ENCODE assay signal across 8 mouse cellular contexts in genomic region chr3:52105156-52105555, GRCm38 (mm10). TPM values are rescaled to one million over a fixed set of nuclear protein-coding genes. Genes with fewer than 3 reads are reported as not detected.
DNase-seq lines count a peak whose midpoint lies in the region; ATAC-seq and TF ChIP-seq lines count a peak whose summit lies in the region.

No protein-coding gene starts in this region.

- TF ChIP-seq CTCF in heart, adult 2 months (IDR thresholded peaks at IDR 0.05), result no peak
- TF ChIP-seq CTCF in lung, postnatal 0 days (IDR thresholded peaks at IDR 0.05), result no peak

- no peak for DNase-seq in heart, adult 2 months
- no peak for DNase-seq in heart, postnatal 4 days
- peak; percentile 33 for DNase-seq in urinary bladder, adult 2 months (ENCODE audit: low spot score)
- DNase-seq in urinary bladder, postnatal 14 days (ENCODE audit: low spot score), result no peak
- peak; percentile 73 for DNase-seq in hindbrain, embryonic 14.5 days (ENCODE audit: low spot score)
- DNase-seq in lung, postnatal 0 days (ENCODE audit: low spot score), result peak; percentile 75
- peak; percentile 10 for DNase-seq in telencephalon, adult 2 months (ENCODE audit: low read depth, low spot score)
- DNase-seq in cerebellum, postnatal 36 days, result no peak

- TF ChIP-seq POLR2A in heart, adult 2 months (IDR thresholded peaks at IDR 0.05; ENCODE audit: insufficient read depth, low read depth, low read length), result no peak

- 2% methylated on average over 19 of the region's 20 CpGs for WGBS in heart, adult 2 months
- WGBS in hindbrain, embryonic 14.5 days, result 2% methylated on average over 18 of the region's 20 CpGs
- WGBS in lung, postnatal 0 days, result under 1% methylated on average over 18 of the region's 20 CpGs

- intact Hi-C loops in heart, adult 2 months (cut with DNase I), result loop anchor here (2.0 kb wide), 1 partner anchor 94 kb away; no protein-coding TSS in a partner anchor

- no peaks in the 10 kb centered on the region for H3K79me2 ChIP-seq in heart, adult 2 months (replicated peaks; ENCODE audit: control insufficient read depth, insufficient read depth, low read length)

- no peaks in the 10 kb centered on the region for H3K4me1 ChIP-seq in heart, adult 2 months (ENCODE audit: control insufficient read depth, insufficient read depth, low read length)
- peaks cover 5% of the 10 kb centered on the region for H3K4me1 ChIP-seq in hindbrain, embryonic 14.5 days (replicated peaks; ENCODE audit: control insufficient read depth, insufficient read depth, low read length)
- peaks cover 4% of the 10 kb centered on the region; the same call in 1 of the 2 replicates for H3K4me1 ChIP-seq in lung, postnatal 0 days (ENCODE audit: insufficient read depth, low read depth, low read length)

- peak overlapping the region; percentile 86 for H3K4me2 ChIP-seq in hindbrain, embryonic 14.5 days (replicated peaks)
- peak overlapping the region; percentile 88 for H3K4me2 ChIP-seq in lung, postnatal 0 days (replicated peaks; ENCODE audit: low read depth, low read length)

- H3K27me3 ChIP-seq in heart, adult 2 months (ENCODE audit: control insufficient read depth, insufficient read depth, low read length), result no peaks in the 10 kb centered on the region
- H3K27me3 ChIP-seq in hindbrain, embryonic 14.5 days (ENCODE audit: control insufficient read depth, insufficient read depth, low read length), result no peaks in the 10 kb centered on the region
- no peaks in the 10 kb centered on the region for H3K27me3 ChIP-seq in lung, postnatal 0 days (replicated peaks; ENCODE audit: insufficient read depth, low read length)

- no peak for TF ChIP-seq EP300 in heart, adult 2 months (IDR thresholded peaks at IDR 0.05; ENCODE audit: insufficient read depth, low read depth, low read length)
- no peak for TF ChIP-seq EP300 in lung, postnatal 0 days (IDR thresholded peaks at IDR 0.05)

- no peaks in the 10 kb centered on the region for H3K9me3 ChIP-seq in hindbrain, embryonic 14.5 days (ENCODE audit: control insufficient read depth, low read length)
- no peaks in the 10 kb centered on the region for H3K9me3 ChIP-seq in lung, postnatal 0 days (ENCODE audit: low read length)

- ATAC-seq in hindbrain, embryonic 14.5 days (ENCODE audit: low FRiP score), result no peak
- no peak for ATAC-seq in lung, postnatal 0 days

- peak overlapping the region; percentile 99 for H3K27ac ChIP-seq in heart, adult 2 months
- H3K27ac ChIP-seq in hindbrain, embryonic 14.5 days, result peak overlapping the region; percentile 99
- peak overlapping the region; percentile 99 for H3K27ac ChIP-seq in lung, postnatal 0 days (ENCODE audit: low read length)

- no peaks in the 10 kb centered on the region for H3K36me3 ChIP-seq in heart, adult 2 months (ENCODE audit: control insufficient read depth, insufficient read depth, low read length)
- H3K36me3 ChIP-seq in hindbrain, embryonic 14.5 days (replicated peaks; ENCODE audit: control insufficient read depth, insufficient read depth), result no peaks in the 10 kb centered on the region
- no peaks in the 10 kb centered on the region for H3K36me3 ChIP-seq in lung, postnatal 0 days (ENCODE audit: insufficient read depth, low read length)

- H3K9ac ChIP-seq in heart, adult 2 months (ENCODE audit: low read depth, low read length), result peak overlapping the region; percentile 47
- peak overlapping the region; percentile 89 for H3K9ac ChIP-seq in hindbrain, embryonic 14.5 days
- H3K9ac ChIP-seq in lung, postnatal 0 days (replicated peaks; ENCODE audit: low read depth), result peak overlapping the region; percentile 85

- peak overlapping the region; percentile 95 for H3K4me3 ChIP-seq in heart, adult 2 months
- H3K4me3 ChIP-seq in hindbrain, embryonic 14.5 days (replicated peaks; ENCODE audit: low read length), result peak overlapping the region; percentile 85
- H3K4me3 ChIP-seq in lung, postnatal 0 days (ENCODE audit: low read depth, low read length), result peak overlapping the region; percentile 66

RNA-seq across cellular contexts. Expression of gene Maml3, which starts 0.3 kb away (rescaled TPM):
- 1 to 10 TPM; 2.7 to 2.8 TPM for total RNA-seq in heart, adult 2 months (2021)
- polyA plus RNA-seq in heart, adult 2 months (2012; rRNA removed), result 1.9 and 2.0 TPM in 2 replicates
- total RNA-seq in heart, postnatal 4 days (2021), result 1 to 10 TPM; 7.1 TPM
- 4.8 and 7.0 TPM in 2 replicates for polyA plus RNA-seq in urinary bladder, adult 2 months (2012; rRNA removed)
- 6.6 and 8.0 TPM in 2 replicates for polyA plus RNA-seq in hindbrain, embryonic 14.5 days (2014; fragmentation: Nextera tagmentation; extraction: Ambion mirVana)
- polyA plus RNA-seq in lung, postnatal 0 days (2015; fragmentation: Nextera tagmentation; extraction: Ambion mirVana), result 5.6 and 7.2 TPM in 2 replicates

Comparison
In these comparisons a context has a peak if more than half of its experiments do, and no peak if none do; other contexts are left out.
1. DNase-seq: peak in urinary bladder, adult 2 months (single experiment), hindbrain, embryonic 14.5 days (single experiment), lung, postnatal 0 days (single experiment) and telencephalon, adult 2 months (single experiment); none in heart, adult 2 months (0 of 2), heart, postnatal 4 days (single experiment), urinary bladder, postnatal 14 days (single experiment) and cerebellum, postnatal 36 days (0 of 2).
2. Peak in every context shown above with its lines, with median percentiles within 50 percentile points of each other: H3K27ac ChIP-seq, H3K4me3 ChIP-seq and H3K9ac ChIP-seq.